Mouse (Mus musculus): ENCODE data around the gene Rims1. TPM values are rescaled to one million over a fixed set of nuclear protein-coding genes. Genes with fewer than 3 reads are reported as not detected.
A peak's percentile ranks its signal among the peaks of the same experiment; 100 is the strongest.

Gene Rims1
- polyA plus RNA-seq, 1 experiment from 2014 or later: 7.6 TPM

GRCm38 (mm10) chr1:22293310-22293709 lies 512.5 kb downstream of the Rims1 start:
- Histone ChIP-seq H3K4me3 (replicated peaks) (no peak overlapping the region), H3K27ac (no peak overlapping the region), H3K9me3 (no peaks in the 10 kb centered on the region), H3K4me1 (replicated peaks) (no peaks in the 10 kb centered on the region), H3K36me3 (no peaks in the 10 kb centered on the region), H3K9ac (no peak overlapping the region), H3K27me3 (replicated peaks) (no peaks in the 10 kb centered on the region), H3K4me2 (replicated peaks) (no peak overlapping the region)
- 32% methylated on average over 2 of the region's 2 CpGs for WGBS
- peak; percentile 59; the same call in 1 of the 2 replicates for ATAC-seq

- Histone ChIP-seq H3K9ac (no peak overlapping the region), H3K4me1 (replicated peaks) (no peaks in the 10 kb centered on the region), H3K9me3 (no peaks in the 10 kb centered on the region), H3K4me2 (replicated peaks) (no peak overlapping the region), H3K27ac (no peak overlapping the region), H3K36me3 (no peaks in the 10 kb centered on the region), H3K27me3 (replicated peaks) (no peaks in the 10 kb centered on the region), H3K4me3 (replicated peaks) (no peak overlapping the region)
- no peak for ATAC-seq
- whole genome bisulfite sequencing: 81% methylated on average over 2 of the region's 2 CpGs
Measured at GRCm38 (mm10) chr1:22286807-22287206, 519.0 kb downstream of the Rims1 start.

GRCm38 (mm10) chr1:22279954-22280353 lies 525.8 kb downstream of the Rims1 start:
- WGBS: 87% methylated on average over 1 of the region's 1 CpGs
- no peak overlapping the region for H3K4me3 ChIP-seq (replicated peaks)
- H3K9ac ChIP-seq: no peak overlapping the region
- H3K27me3 ChIP-seq (replicated peaks): no peaks in the 10 kb centered on the region
- no peak overlapping the region for H3K27ac ChIP-seq
- no peak overlapping the region for H3K4me2 ChIP-seq (replicated peaks)
- ATAC-seq: no peak
- H3K36me3 ChIP-seq: no peaks in the 10 kb centered on the region
- H3K9me3 ChIP-seq: no peaks in the 10 kb centered on the region
- H3K4me1 ChIP-seq (replicated peaks): no peaks in the 10 kb centered on the region

- no peak overlapping the region for H3K4me3 ChIP-seq (replicated peaks)
- ATAC-seq: no peak
- H3K27ac ChIP-seq: no peak overlapping the region
- H3K27me3 ChIP-seq (replicated peaks): no peaks in the 10 kb centered on the region
- 60% methylated on average over 2 of the region's 2 CpGs for WGBS
- H3K4me1 ChIP-seq (replicated peaks): no peaks in the 10 kb centered on the region
- no peaks in the 10 kb centered on the region for H3K9me3 ChIP-seq
- H3K36me3 ChIP-seq: no peaks in the 10 kb centered on the region
- no peak overlapping the region for H3K4me2 ChIP-seq (replicated peaks)
- H3K9ac ChIP-seq: no peak overlapping the region
Measured at GRCm38 (mm10) chr1:22274081-22274480, 531.7 kb downstream of the Rims1 start.

- H3K4me3 ChIP-seq (replicated peaks): no peak overlapping the region
- no peaks in the 10 kb centered on the region for H3K27me3 ChIP-seq (replicated peaks)
- 70% methylated on average over 5 of the region's 5 CpGs for WGBS
- H3K4me2 ChIP-seq (replicated peaks): no peak overlapping the region
- H3K9ac ChIP-seq: no peak overlapping the region
- ATAC-seq: no peak
- no peaks in the 10 kb centered on the region for H3K4me1 ChIP-seq (replicated peaks)
- no peaks in the 10 kb centered on the region for H3K36me3 ChIP-seq
- no peak overlapping the region for H3K27ac ChIP-seq
- H3K9me3 ChIP-seq: no peaks in the 10 kb centered on the region
Measured at GRCm38 (mm10) chr1:22270131-22270530, 535.7 kb downstream of the Rims1 start.

- H3K27ac ChIP-seq: no peak overlapping the region
- H3K9me3 ChIP-seq: no peaks in the 10 kb centered on the region
- H3K9ac ChIP-seq: no peak overlapping the region
- no peaks in the 10 kb centered on the region for H3K36me3 ChIP-seq
- H3K4me1 ChIP-seq (replicated peaks): no peaks in the 10 kb centered on the region
- no peak overlapping the region for H3K4me3 ChIP-seq (replicated peaks)
- peak; percentile 84 for ATAC-seq
- no peaks in the 10 kb centered on the region for H3K27me3 ChIP-seq (replicated peaks)
- 25% methylated on average over 15 of the region's 15 CpGs for WGBS
- peak overlapping the region; percentile 30; the same call in 1 of the 2 replicates for H3K4me2 ChIP-seq (replicated peaks)
Measured at GRCm38 (mm10) chr1:22268581-22269359, 537.0 kb downstream of the Rims1 start.

- Histone ChIP-seq H3K9me3 (no peaks in the 10 kb centered on the region), H3K9ac (no peak overlapping the region), H3K4me3 (replicated peaks) (no peak overlapping the region), H3K4me1 (replicated peaks) (no peaks in the 10 kb centered on the region), H3K4me2 (replicated peaks) (no peak overlapping the region), H3K27me3 (replicated peaks) (no peaks in the 10 kb centered on the region), H3K27ac (no peak overlapping the region), H3K36me3 (no peaks in the 10 kb centered on the region)
- no peak for ATAC-seq
- WGBS: 72% methylated on average over 10 of the region's 10 CpGs
Measured at GRCm38 (mm10) chr1:22266491-22266890, 539.3 kb downstream of the Rims1 start.

GRCm38 (mm10) chr1:22265528-22265927 lies 540.3 kb downstream of the Rims1 start:
- H3K4me1 ChIP-seq (replicated peaks): no peaks in the 10 kb centered on the region
- no peak overlapping the region for H3K9ac ChIP-seq
- no peak overlapping the region for H3K27ac ChIP-seq
- no peak overlapping the region for H3K4me3 ChIP-seq (replicated peaks)
- H3K36me3 ChIP-seq: no peaks in the 10 kb centered on the region
- no peak overlapping the region for H3K4me2 ChIP-seq (replicated peaks)
- H3K27me3 ChIP-seq (replicated peaks): no peaks in the 10 kb centered on the region
- no peak for ATAC-seq
- no peaks in the 10 kb centered on the region for H3K9me3 ChIP-seq
- 64% methylated on average over 3 of the region's 3 CpGs for WGBS

- Histone ChIP-seq H3K9me3 (no peaks in the 10 kb centered on the region), H3K9ac (no peak overlapping the region), H3K4me2 (replicated peaks) (no peak overlapping the region), H3K27ac (no peak overlapping the region), H3K4me1 (replicated peaks) (no peaks in the 10 kb centered on the region), H3K4me3 (replicated peaks) (no peak overlapping the region), H3K27me3 (replicated peaks) (no peaks in the 10 kb centered on the region), H3K36me3 (no peaks in the 10 kb centered on the region)
- no peak for ATAC-seq
- WGBS: 46% methylated on average over 6 of the region's 6 CpGs
Measured at GRCm38 (mm10) chr1:22262169-22262950, 543.4 kb downstream of the Rims1 start.

- H3K9ac ChIP-seq: no peak overlapping the region
- no peak for ATAC-seq
- no peak overlapping the region for H3K27ac ChIP-seq
- no peaks in the 10 kb centered on the region for H3K4me1 ChIP-seq (replicated peaks)
- H3K9me3 ChIP-seq: no peaks in the 10 kb centered on the region
- H3K4me3 ChIP-seq (replicated peaks): no peak overlapping the region
- WGBS: 74% methylated on average over 4 of the region's 4 CpGs
- no peaks in the 10 kb centered on the region for H3K27me3 ChIP-seq (replicated peaks)
- no peaks in the 10 kb centered on the region for H3K36me3 ChIP-seq
- H3K4me2 ChIP-seq (replicated peaks): no peak overlapping the region
Measured at GRCm38 (mm10) chr1:22261702-22262101, 544.1 kb downstream of the Rims1 start.

GRCm38 (mm10) chr1:22260291-22260690 lies 545.5 kb downstream of the Rims1 start:
- no peak for ATAC-seq
- WGBS: 58% methylated on average over 2 of the region's 2 CpGs

GRCm38 (mm10) chr1:22258356-22258755 lies 547.4 kb downstream of the Rims1 start:
- Histone ChIP-seq H3K27me3 (replicated peaks) (no peaks in the 10 kb centered on the region), H3K27ac (no peak overlapping the region), H3K4me3 (replicated peaks) (no peak overlapping the region), H3K4me2 (replicated peaks) (no peak overlapping the region), H3K9ac (no peak overlapping the region), H3K36me3 (no peaks in the 10 kb centered on the region), H3K9me3 (no peaks in the 10 kb centered on the region), H3K4me1 (replicated peaks) (no peaks in the 10 kb centered on the region)
- ATAC-seq: no peak
- WGBS: 68% methylated on average over 4 of the region's 4 CpGs

More at GRCm38 (mm10) chr1:22260291-22260690, 545.5 kb downstream of the Rims1 start:
- Histone ChIP-seq H3K27ac (no peak overlapping the region), H3K4me3 (replicated peaks) (no peak overlapping the region), H3K9me3 (no peaks in the 10 kb centered on the region), H3K27me3 (replicated peaks) (no peaks in the 10 kb centered on the region), H3K9ac (no peak overlapping the region), H3K4me1 (replicated peaks) (no peaks in the 10 kb centered on the region), H3K4me2 (replicated peaks) (no peak overlapping the region), H3K36me3 (no peaks in the 10 kb centered on the region)
